Mouse (Mus musculus) stomach, postnatal 0 days (tissue): ENCODE measurements around the gene Edf1.

Experiments used
- CTCF ChIP-seq: IDR thresholded peaks from 2 replicates; pipeline ENCODE4 v1.5.1; 2016; ENCODE audit warnings: antibody characterized with exemption, low read depth, mild to moderate bottlenecking, moderate library complexity
- EP300 ChIP-seq: optimal IDR thresholded peaks from 2 replicates; pipeline ENCODE3; 2016; ENCODE audit warnings: antibody characterized with exemption

GRCm38 (mm10) chr2:25546811-25547491 is 10.7 kb upstream of the Edf1 start, which contains the start of gene Traf2:
- TF ChIP-seq CTCF (no peak), EP300 (peak; percentile 86)
